Mouse (Mus musculus) liver, postnatal 0 days (tissue): ENCODE measurements around the gene Palmd. TPM values are rescaled to one million over a fixed set of nuclear protein-coding genes. Genes with fewer than 3 reads are reported as not detected.

Experiments
- ATAC-seq: fragments of 200-750 bp; cut with Nextera tagmentation; 2 replicates; pipeline ENCODE4 v1.8.0; 2017; ENCODE audit warnings: mild to moderate bottlenecking, moderate library complexity
- DNase-seq: peaks from one replicate; pipeline ENCODE4 v3.0.0-alpha.2; 2016
- H3K27ac ChIP-seq: fragments of 300-500 bp; sonication (generic); 2 replicates; pipeline ENCODE4 v1.5.1; 2014; ENCODE audit warnings: antibody characterized with exemption, moderate library complexity, mild to moderate bottlenecking, low read depth
- H3K27me3 ChIP-seq: fragments of 300-500 bp; sonication (generic); 2 replicates; pipeline ENCODE4 v1.6.1; 2014; ENCODE audit warnings: low read length, control low read depth, mixed read lengths; ENCODE audit not compliant: insufficient read depth
- H3K36me3 ChIP-seq: fragments of 300-500 bp; sonication (generic); replicated peaks from 2 replicates; pipeline ENCODE4 v1.6.1; 2014; ENCODE audit warnings: mild to moderate bottlenecking, control low read depth, low read length, moderate library complexity, mixed read lengths; ENCODE audit not compliant: insufficient read depth
- H3K4me1 ChIP-seq: fragments of 300-500 bp; sonication (generic); 2 replicates; pipeline ENCODE4 v1.6.1; 2014; ENCODE audit warnings: antibody characterized with exemption, mild to moderate bottlenecking, control low read depth; ENCODE audit not compliant: insufficient read depth
- H3K4me2 ChIP-seq: fragments of 300-500 bp; sonication (generic); 2 replicates; pipeline ENCODE4 v1.6.1; 2014; ENCODE audit warnings: low read depth, mild to moderate bottlenecking, low read length, moderate library complexity, mixed read lengths
- H3K4me3 ChIP-seq: fragments of 300-500 bp; sonication (generic); 2 replicates; pipeline ENCODE4 v1.5.1; 2014; ENCODE audit warnings: low read depth, low read length
- H3K9ac ChIP-seq: fragments of 300-500 bp; sonication (generic); replicated peaks from 2 replicates; pipeline ENCODE4 v1.6.1; 2014; ENCODE audit warnings: mild to moderate bottlenecking, moderate library complexity
- H3K9me3 ChIP-seq: fragments of 300-500 bp; sonication (generic); 2 replicates; pipeline ENCODE4 v1.6.1; 2016; ENCODE audit warnings: mild to moderate bottlenecking, control low read depth, low read length, mixed read lengths
- CTCF ChIP-seq: sonication (generic); IDR thresholded peaks from 2 replicates; pipeline ENCODE4 v1.5.1; 2016; ENCODE audit warnings: antibody characterized with exemption, low read depth
- EP300 ChIP-seq: IDR thresholded peaks from 2 replicates; pipeline ENCODE4 v1.6.1; 2016; ENCODE audit warnings: antibody characterized with exemption, low read depth, mild to moderate bottlenecking
- WGBS: fragments of 180-500 bp; shearing (Covaris S2); extraction: QIAGEN DNeasy Blood & Tissue Kit; methylation state at CpG from one replicate; pipeline ENCODE4 v1.1.7; 2014; ENCODE audit not compliant: insufficient replicate concordance; 5-methylcytosine and 5-hydroxymethylcytosine counted together
- polyA plus RNA-seq: library from polyadenylated mRNA; unstranded; fragments of >200 nt; fragmentation: Nextera tagmentation; extraction: Ambion mirVana; gene quantifications from 2 replicates; pipeline ENCODE4 v1.2.1, GENCODE M21; 2015

The Palmd gene
- polyA plus RNA-seq, 1 experiment from 2014 or later = 31.0 TPM

DNA sequence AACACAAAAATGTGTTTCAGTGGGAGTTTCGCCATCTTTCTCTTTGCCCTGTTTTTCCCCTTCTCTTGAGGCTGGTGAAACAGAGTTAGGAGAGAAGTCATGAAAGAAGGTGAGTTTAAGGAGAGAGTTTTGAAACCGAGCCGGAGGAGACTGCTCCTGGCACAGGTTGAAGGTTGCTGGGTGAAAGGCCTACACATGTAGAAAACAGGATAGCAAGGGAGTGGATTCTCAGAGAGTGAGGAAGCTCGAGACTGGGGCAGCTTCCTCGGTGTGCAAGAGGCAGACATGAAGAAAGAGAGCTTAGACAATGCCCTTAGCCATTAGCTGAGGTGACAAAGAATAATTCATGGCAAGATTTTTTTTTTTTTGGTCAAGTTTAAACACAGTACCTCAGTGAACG is 15.4 kb downstream of the Palmd start:
- Histone ChIP-seq H3K27ac (peak overlapping the region; percentile 84), H3K4me2 (no peak overlapping the region), H3K4me1 (peaks cover 9% of the 10 kb centered on the region), H3K4me3 (no peak overlapping the region), H3K27me3 (no peaks in the 10 kb centered on the region), H3K36me3 (no peaks in the 10 kb centered on the region), H3K9me3 (no peaks in the 10 kb centered on the region), H3K9ac (no peak overlapping the region)
- 72% methylated on average over 6 of the region's 6 CpGs for WGBS
- ATAC-seq = no peak
- TF ChIP-seq EP300 (no peak), CTCF (no peak)
- DNase-seq = no peak

DNA sequence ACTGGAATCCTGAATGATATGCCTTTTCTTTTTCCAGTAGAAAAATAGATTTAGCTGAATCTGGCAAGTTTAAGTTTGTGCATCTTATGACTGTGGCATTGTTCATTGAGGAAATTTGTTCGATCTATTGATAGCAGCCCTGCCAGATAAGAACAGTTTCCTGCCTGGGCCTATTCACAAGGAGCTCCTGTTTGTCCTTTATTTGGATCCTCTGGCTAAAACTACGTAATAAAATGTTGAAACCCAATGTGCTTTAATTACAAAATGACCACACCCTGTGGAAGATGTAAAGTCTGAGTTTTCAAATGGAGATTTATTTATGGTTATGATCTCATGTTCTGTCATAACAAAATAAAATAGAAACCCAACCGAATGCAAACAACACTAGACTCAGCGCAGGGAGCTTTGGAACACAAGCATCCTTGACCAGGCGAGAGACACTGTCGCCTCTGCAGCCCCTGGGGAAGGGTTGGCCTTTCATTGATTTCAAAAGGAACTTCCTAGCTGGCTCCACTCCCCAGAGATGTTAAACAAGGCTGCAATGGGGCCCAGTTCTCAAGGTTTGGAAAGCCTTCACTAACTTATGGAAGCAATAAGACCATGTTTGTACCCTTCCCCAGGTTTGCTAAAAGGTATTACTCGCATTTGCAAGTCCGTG is 16.4 kb downstream of the Palmd start:
- DNase-seq = no peak
- ATAC-seq = no peak
- TF ChIP-seq EP300 = no peak
- TF ChIP-seq CTCF = no peak
- WGBS = 67% methylated on average over 8 of the region's 8 CpGs
- Histone ChIP-seq H3K4me3 (no peak overlapping the region), H3K4me1 (peaks cover 9% of the 10 kb centered on the region), H3K4me2 (no peak overlapping the region), H3K27ac (peak overlapping the region; percentile 84), H3K9me3 (no peaks in the 10 kb centered on the region), H3K27me3 (no peaks in the 10 kb centered on the region), H3K36me3 (no peaks in the 10 kb centered on the region), H3K9ac (no peak overlapping the region)

DNA sequence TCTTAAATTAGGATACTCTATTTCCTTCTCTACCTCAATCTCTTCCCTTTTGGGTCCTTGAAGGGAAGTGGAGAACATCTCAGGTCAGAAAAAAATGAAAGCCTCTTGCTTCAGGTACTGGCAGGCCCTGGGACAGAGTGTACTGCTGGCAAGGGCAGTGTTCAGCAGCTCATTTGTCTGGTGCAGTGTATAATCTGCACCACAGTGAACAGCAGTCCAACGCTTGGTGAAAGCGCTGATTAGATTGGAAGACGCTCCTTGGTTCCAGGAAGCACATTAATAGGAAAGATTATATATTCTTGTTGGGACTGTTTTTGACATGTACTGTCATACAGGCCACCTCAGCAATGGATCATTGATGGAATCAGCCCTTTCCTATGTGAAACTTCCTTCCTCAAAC is 17.3 kb downstream of the Palmd start:
- Histone ChIP-seq H3K27ac (peak overlapping the region; percentile 84), H3K4me1 (peaks cover 9% of the 10 kb centered on the region), H3K4me2 (no peak overlapping the region), H3K4me3 (no peak overlapping the region), H3K27me3 (no peaks in the 10 kb centered on the region), H3K36me3 (no peaks in the 10 kb centered on the region), H3K9me3 (no peaks in the 10 kb centered on the region), H3K9ac (no peak overlapping the region)
- WGBS = 58% methylated on average over 3 of the region's 3 CpGs
- ATAC-seq (peak; percentile 16; the same call in 1 of the 2 replicates), DNase-seq (no peak)
- TF ChIP-seq CTCF (no peak), EP300 (no peak)

DNA sequence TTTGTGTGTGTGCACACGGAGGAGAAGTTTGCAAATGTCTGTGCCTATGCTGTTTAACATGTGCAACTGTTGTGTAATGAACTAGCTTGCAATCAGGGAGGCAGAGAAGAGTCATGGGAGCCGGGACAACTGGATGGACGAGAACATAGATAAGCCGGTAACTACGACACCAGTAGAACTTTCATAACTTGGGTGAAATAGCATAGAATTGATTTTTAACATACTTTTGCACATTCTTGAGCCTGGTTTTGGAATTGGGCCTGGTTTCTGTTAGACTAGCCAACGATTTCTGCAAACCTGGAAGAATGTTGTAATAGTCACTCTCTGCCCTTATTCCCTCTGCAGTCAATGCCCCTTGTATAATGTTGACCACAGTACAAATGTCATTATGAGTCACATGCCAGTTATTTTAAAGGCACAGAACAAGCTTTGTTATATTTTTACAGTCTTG is 18.1 kb downstream of the Palmd start:
- peak; percentile 27 for DNase-seq
- peak; percentile 95 for ATAC-seq

DNA sequence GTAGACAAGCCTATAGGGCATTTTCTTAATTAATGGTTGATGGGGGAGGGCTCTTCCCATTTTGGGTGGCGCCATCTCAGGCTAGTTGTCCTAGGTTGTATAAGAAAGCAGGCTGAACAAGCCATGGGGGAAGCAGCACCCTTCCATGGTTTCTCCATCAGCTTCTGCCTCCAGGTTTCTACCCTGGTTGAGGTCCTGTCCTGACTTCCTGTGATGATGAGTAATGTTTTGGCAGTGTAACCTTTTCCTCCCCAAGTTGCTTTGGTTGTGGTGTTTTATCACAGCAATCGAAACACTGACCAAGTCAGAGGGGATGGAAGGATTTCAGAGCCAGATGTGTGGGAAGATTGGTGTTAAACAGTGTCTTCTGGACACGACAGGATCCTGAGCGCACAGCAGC is 22.3 kb downstream of the Palmd start:
- TF ChIP-seq CTCF = no peak
- TF ChIP-seq EP300 = no peak
- Histone ChIP-seq H3K4me3 (no peak overlapping the region), H3K9ac (no peak overlapping the region), H3K27me3 (no peaks in the 10 kb centered on the region), H3K9me3 (no peaks in the 10 kb centered on the region), H3K4me2 (no peak overlapping the region), H3K27ac (no peak overlapping the region), H3K4me1 (no peaks in the 10 kb centered on the region), H3K36me3 (no peaks in the 10 kb centered on the region)
- no peak for DNase-seq
- no peak for ATAC-seq
- WGBS = 64% methylated on average over 4 of the region's 4 CpGs

More for the DNA sequence above, 18.1 kb downstream of the Palmd start:
- H3K9ac ChIP-seq = no peak overlapping the region
- peaks cover 9% of the 10 kb centered on the region for H3K4me1 ChIP-seq
- H3K27me3 ChIP-seq = no peaks in the 10 kb centered on the region
- no peaks in the 10 kb centered on the region for H3K36me3 ChIP-seq
- H3K4me2 ChIP-seq = no peak overlapping the region
- 51% methylated on average over 6 of the region's 6 CpGs for WGBS
- peak overlapping the region; percentile 84 for H3K27ac ChIP-seq
- no peak overlapping the region for H3K4me3 ChIP-seq
- TF ChIP-seq EP300 = peak; percentile 91
- TF ChIP-seq CTCF = no peak
- no peaks in the 10 kb centered on the region for H3K9me3 ChIP-seq

DNA sequence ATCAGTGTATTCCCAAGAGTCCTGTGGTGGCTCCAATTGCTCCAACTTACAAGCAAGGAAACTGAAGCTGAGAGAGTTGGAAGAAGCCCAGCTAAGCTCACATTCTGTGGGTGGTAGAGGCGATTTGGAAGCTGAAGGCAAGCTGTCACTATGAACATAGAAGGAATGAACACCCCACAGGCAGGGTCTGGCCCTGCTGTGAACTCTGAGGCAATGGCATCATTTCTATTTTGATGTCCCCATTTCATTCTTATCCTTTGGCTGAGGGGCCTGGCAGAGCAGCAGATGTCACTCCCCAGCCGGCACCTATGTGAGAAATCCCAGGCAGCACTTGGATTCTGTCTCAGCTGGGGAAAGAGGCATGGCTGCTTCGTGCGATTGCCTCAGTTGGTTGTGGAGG is 25.4 kb downstream of the Palmd start:
- TF ChIP-seq CTCF (no peak), EP300 (no peak)
- H3K27me3 ChIP-seq = no peaks in the 10 kb centered on the region
- ATAC-seq (no peak), DNase-seq (no peak)
- peaks cover 2% of the 10 kb centered on the region; the same call in 1 of the 2 replicates for H3K9me3 ChIP-seq
- peaks cover 5% of the 10 kb centered on the region; the same call in 1 of the 2 replicates for H3K36me3 ChIP-seq
- no peak overlapping the region for H3K27ac ChIP-seq
- no peaks in the 10 kb centered on the region for H3K4me1 ChIP-seq
- no peak overlapping the region for H3K9ac ChIP-seq
- H3K4me2 ChIP-seq = no peak overlapping the region
- H3K4me3 ChIP-seq = no peak overlapping the region
- WGBS = 74% methylated on average over 4 of the region's 4 CpGs
